Mouse (Mus musculus) liver, embryonic 14.5 days (tissue): ENCODE data around the gene Gm17334.

Experiments
- CTCF ChIP-seq: IDR thresholded peaks from 2 replicates; pipeline ENCODE4 v1.5.1; 2016; ENCODE audit warnings: antibody characterized with exemption, low read depth, control low read depth
- EP300 ChIP-seq: IDR thresholded peaks from 2 replicates; pipeline ENCODE4 v1.6.1; 2016; ENCODE audit warnings: antibody characterized with exemption, low read depth

- TF ChIP-seq CTCF: no peak
- TF ChIP-seq EP300: no peak
Observed at GRCm38 (mm10) chr11:53816841-53817375, 43.9 kb upstream of the Gm17334 start.
